Mouse (Mus musculus) hematopoietic stem cell, adult 5-6 weeks (primary cell): Measurements from ENCODE around the gene Carmil3. TPM values are rescaled to one million over a fixed set of nuclear protein-coding genes. Genes with fewer than 3 reads are reported as not detected.

ENCODE experiments used
- ATAC-seq, 2 experiments: fragments of 125-278 bp in 1 of 2; replicated peaks in 1 of 2; 2 replicates each; pipeline ENCODE4 v1.8.0; 2016 to 2017; ENCODE audit warnings: inconsistent platforms in 2 of 2, mild to moderate bottlenecking in 2 of 2, moderate number of reproducible peaks in 2 of 2, low read depth in 1 of 2, moderate TSS enrichment in 1 of 2; ENCODE audit not compliant: low FRiP score in 2 of 2, poor library complexity in 2 of 2, severe bottlenecking in 2 of 2, insufficient read depth in 1 of 2, low TSS enrichment in 1 of 2
- total RNA-seq: library from RNA; stranded (forward); fragments of 172-1452, 232-1000 nt; gene quantifications from 2 replicates; pipeline ENCODE4 v1.2.3, GENCODE M21; 2017

Carmil3 gene
- total RNA-seq, 1 experiment from 2014 or later: 2.7 TPM

- no peak for ATAC-seq
These were observed 5.9 kb upstream of the Carmil3 start for GRCm38 (mm10) chr14:55484430-55485085.

- no peak for ATAC-seq
These were observed 3.6 kb upstream of the Carmil3 start for GRCm38 (mm10) chr14:55486836-55487235.

- peak; percentile 28 to 50; a peak in 3 of 4 replicates for ATAC-seq
These were observed 911 bp downstream of the Carmil3 start for GRCm38 (mm10) chr14:55491291-55491833.

- no peak for ATAC-seq
These were observed 1.7 kb downstream of the Carmil3 start for GRCm38 (mm10) chr14:55492103-55492502.

GRCm38 (mm10) chr14:55495509-55496240, 5.2 kb downstream of the Carmil3 start:
- no peak for ATAC-seq

- ATAC-seq: no peak
These were observed 6.5 kb downstream of the Carmil3 start for GRCm38 (mm10) chr14:55496761-55497448.

GRCm38 (mm10) chr14:55497449-55497821, 7.0 kb downstream of the Carmil3 start:
- peak; percentile 88 for ATAC-seq

GRCm38 (mm10) chr14:55505612-55506011, 15.2 kb downstream of the Carmil3 start:
- ATAC-seq: no peak

GRCm38 (mm10) chr14:55507801-55508200, 17.4 kb downstream of the Carmil3 start:
- ATAC-seq: no peak

- 0 out of 4 replicates have a peak, but pooled peaks of 1 of the 2 experiments have one; percentile 17 for ATAC-seq
These were observed 19.1 kb downstream of the Carmil3 start for GRCm38 (mm10) chr14:55509540-55509939.

GRCm38 (mm10) chr14:55510125-55510731, 19.8 kb downstream of the Carmil3 start, which contains the start of gene Cpne6:
Cpne6 (plus strand) TSS chr14:55510445.
- no peak for ATAC-seq

- ATAC-seq: no peak
These were observed 20.6 kb downstream of the Carmil3 start for GRCm38 (mm10) chr14:55511037-55511436.

- no peak for ATAC-seq
These were observed 23.5 kb downstream of the Carmil3 start for GRCm38 (mm10) chr14:55513927-55514326.

- no peak for ATAC-seq
These were observed 25.4 kb downstream of the Carmil3 start for GRCm38 (mm10) chr14:55515846-55516245.

GRCm38 (mm10) chr14:55518897-55519296, 28.4 kb downstream of the Carmil3 start:
- ATAC-seq: no peak

GRCm38 (mm10) chr14:55519604-55520003, 29.2 kb downstream of the Carmil3 start:
- ATAC-seq: no peak
